ENCODE assay signal across 14 mouse cellular contexts in genomic region chr8:84653092-84653631, GRCm38 (mm10). TPM values are rescaled to one million over a fixed set of nuclear protein-coding genes. Genes with fewer than 3 reads are reported as not detected.
DNase-seq lines count a peak whose midpoint lies in the region; ATAC-seq lines count a peak whose summit lies in the region.
"Had no signal": no experiment of that assay in that cellular context is flagged by ENCODE, and none has a peak within 500 bp of the region (broad histone marks: within the 10 kb centered on the region; RNA-seq: fewer than 3 reads in every experiment).

No protein-coding gene starts in this region.

- no peak for DNase-seq in forebrain, embryonic 14.5 days (ENCODE audit: low spot score)
- no peak for DNase-seq in hindbrain, embryonic 10.5 days (ENCODE audit: low spot score)
- no peak for DNase-seq in lung, postnatal 25 days (ENCODE audit: low spot score)
- DNase-seq in right cerebral cortex, postnatal 4 days = no peak
- DNase-seq: adrenal gland, postnatal 10 days; cerebellum, adult 8-10 months; lung, postnatal 10 days had no signal

- ATAC-seq in forebrain, embryonic 15.5 days (replicated peaks) = no peak
- no peak for ATAC-seq in forebrain, embryonic 14.5 days
- no peak for ATAC-seq in hindbrain, embryonic 13.5 days (ENCODE audit: low FRiP score)
- ATAC-seq in lung, embryonic 16.5 days (ENCODE audit: low read depth) = no peak
- no peak for ATAC-seq in liver, embryonic 16.5 days (ENCODE audit: low read depth)

- WGBS in forebrain, embryonic 15.5 days = 66% methylated on average over 9 of the region's 9 CpGs
- 73% methylated on average over 9 of the region's 9 CpGs for WGBS in forebrain, embryonic 14.5 days
- WGBS in hindbrain, embryonic 10.5 days = 66% methylated on average over 9 of the region's 9 CpGs
- 56% methylated on average over 9 of the region's 9 CpGs for WGBS in hindbrain, embryonic 13.5 days
- WGBS in lung, embryonic 16.5 days = 51% methylated on average over 9 of the region's 9 CpGs
- WGBS in liver, embryonic 16.5 days (ENCODE audit: insufficient replicate concordance) = 52% methylated on average over 9 of the region's 9 CpGs

- H3K27me3 ChIP-seq in forebrain, embryonic 15.5 days = no peaks in the 10 kb centered on the region
- no peaks in the 10 kb centered on the region for H3K27me3 ChIP-seq in forebrain, embryonic 14.5 days (replicated peaks; ENCODE audit: control insufficient read depth, insufficient read depth, low read length)
- H3K27me3 ChIP-seq in hindbrain, embryonic 10.5 days (ENCODE audit: insufficient read depth, poor library complexity, severe bottlenecking) = no peaks in the 10 kb centered on the region
- peaks cover 3% of the 10 kb centered on the region; the same call in 1 of the 2 replicates for H3K27me3 ChIP-seq in hindbrain, embryonic 13.5 days
- no peaks in the 10 kb centered on the region for H3K27me3 ChIP-seq in lung, embryonic 16.5 days (ENCODE audit: control insufficient read depth, insufficient read depth, low read depth, low read length)
- H3K27me3 ChIP-seq in liver, embryonic 16.5 days (ENCODE audit: control insufficient read depth, insufficient read depth, low read depth, low read length) = peaks cover 4% of the 10 kb centered on the region

- H3K36me3 ChIP-seq in forebrain, embryonic 15.5 days = no peaks in the 10 kb centered on the region
- H3K36me3 ChIP-seq in forebrain, embryonic 14.5 days (ENCODE audit: control insufficient read depth, insufficient read depth, low read length) = no peaks in the 10 kb centered on the region
- H3K36me3 ChIP-seq in hindbrain, embryonic 10.5 days = no peaks in the 10 kb centered on the region
- no peaks in the 10 kb centered on the region for H3K36me3 ChIP-seq in hindbrain, embryonic 13.5 days
- H3K36me3 ChIP-seq in lung, embryonic 16.5 days (ENCODE audit: control insufficient read depth, insufficient read depth, low read length) = no peaks in the 10 kb centered on the region
- no peaks in the 10 kb centered on the region for H3K36me3 ChIP-seq in liver, embryonic 16.5 days (ENCODE audit: control insufficient read depth, insufficient read depth)
- H3K36me3 ChIP-seq: G1E; midbrain, embryonic 10.5 days had no signal

- H3K4me2 ChIP-seq in forebrain, embryonic 15.5 days (replicated peaks) = no peak overlapping the region
- H3K4me2 ChIP-seq in forebrain, embryonic 14.5 days (ENCODE audit: low read length) = no peak overlapping the region
- no peak overlapping the region for H3K4me2 ChIP-seq in hindbrain, embryonic 13.5 days
- H3K4me2 ChIP-seq in lung, embryonic 16.5 days (ENCODE audit: low read depth, low read length) = no peak overlapping the region
- H3K4me2 ChIP-seq in liver, embryonic 16.5 days (ENCODE audit: low read depth, low read length) = peak overlapping the region; percentile 6; the same call in 1 of the 2 replicates

- H3K4me1 ChIP-seq in forebrain, embryonic 15.5 days = peaks cover 21% of the 10 kb centered on the region
- peaks cover 20% of the 10 kb centered on the region for H3K4me1 ChIP-seq in forebrain, embryonic 14.5 days (ENCODE audit: control insufficient read depth, insufficient read depth, low read length)
- H3K4me1 ChIP-seq in hindbrain, embryonic 10.5 days (replicated peaks) = peaks cover 62% of the 10 kb centered on the region
- H3K4me1 ChIP-seq in hindbrain, embryonic 13.5 days (replicated peaks) = peaks cover 36% of the 10 kb centered on the region
- peaks cover 31% of the 10 kb centered on the region for H3K4me1 ChIP-seq in lung, embryonic 16.5 days (replicated peaks; ENCODE audit: control insufficient read depth, insufficient read depth, low read length)
- peaks cover 32% of the 10 kb centered on the region for H3K4me1 ChIP-seq in liver, embryonic 16.5 days (ENCODE audit: control insufficient read depth, low read depth, low read length)

- H3K27ac ChIP-seq in forebrain, embryonic 15.5 days (replicated peaks) = 0 out of 2 replicates have a peak overlapping the region, but pooled peaks have one; percentile 19
- no peak overlapping the region for H3K27ac ChIP-seq in forebrain, embryonic 14.5 days (ENCODE audit: low read depth, low read length)
- H3K27ac ChIP-seq in hindbrain, embryonic 10.5 days = peak overlapping the region; percentile 69
- no peak overlapping the region for H3K27ac ChIP-seq in hindbrain, embryonic 13.5 days
- H3K27ac ChIP-seq in lung, embryonic 16.5 days (ENCODE audit: low read length) = peak overlapping the region; percentile 4; the same call in 1 of the 2 replicates
- H3K27ac ChIP-seq in liver, embryonic 16.5 days (ENCODE audit: low read length) = no peak overlapping the region
- H3K27ac ChIP-seq: left cerebral cortex, adult 2 months; midbrain, embryonic 10.5 days had no signal

- no peaks in the 10 kb centered on the region for H3K9me3 ChIP-seq in forebrain, embryonic 15.5 days
- H3K9me3 ChIP-seq in forebrain, embryonic 14.5 days (replicated peaks; ENCODE audit: control insufficient read depth, low read length) = no peaks in the 10 kb centered on the region
- no peaks in the 10 kb centered on the region for H3K9me3 ChIP-seq in hindbrain, embryonic 10.5 days
- no peaks in the 10 kb centered on the region for H3K9me3 ChIP-seq in hindbrain, embryonic 13.5 days
- H3K9me3 ChIP-seq in lung, embryonic 16.5 days (ENCODE audit: control insufficient read depth, low read length) = no peaks in the 10 kb centered on the region
- H3K9me3 ChIP-seq in liver, embryonic 16.5 days (replicated peaks; ENCODE audit: control insufficient read depth, low read length) = no peaks in the 10 kb centered on the region
- H3K9me3 ChIP-seq: G1E; midbrain, embryonic 10.5 days had no signal

- no peak overlapping the region for H3K9ac ChIP-seq in forebrain, embryonic 15.5 days (replicated peaks)
- H3K9ac ChIP-seq in forebrain, embryonic 14.5 days (ENCODE audit: low read length) = no peak overlapping the region
- H3K9ac ChIP-seq in hindbrain, embryonic 13.5 days = no peak overlapping the region
- no peak overlapping the region for H3K9ac ChIP-seq in lung, embryonic 16.5 days (ENCODE audit: low read length)
- no peak overlapping the region for H3K9ac ChIP-seq in liver, embryonic 16.5 days (ENCODE audit: low read depth, low read length)

- H3K4me3 ChIP-seq in forebrain, embryonic 15.5 days = no peak overlapping the region
- H3K4me3 ChIP-seq in forebrain, embryonic 14.5 days (ENCODE audit: low read depth, low read length) = no peak overlapping the region
- H3K4me3 ChIP-seq in hindbrain, embryonic 10.5 days = no peak overlapping the region
- H3K4me3 ChIP-seq in hindbrain, embryonic 13.5 days = no peak overlapping the region
- H3K4me3 ChIP-seq in lung, embryonic 16.5 days (ENCODE audit: low read length) = no peak overlapping the region
- no peak overlapping the region for H3K4me3 ChIP-seq in liver, embryonic 16.5 days (ENCODE audit: low read depth, low read length)
- H3K4me3 ChIP-seq: left cerebral cortex, adult 2 months; midbrain, embryonic 10.5 days had no signal

RNA-seq across cellular contexts. Expression of gene Ier2, which starts 9.5 kb away (rescaled TPM):
- 26.0 and 33.4 TPM in 2 replicates for polyA plus RNA-seq in forebrain, embryonic 15.5 days (2015; fragmentation: Nextera tagmentation; extraction: Ambion mirVana)
- 26.5 and 29.3 TPM in 2 replicates for polyA plus RNA-seq in forebrain, embryonic 14.5 days (2014; fragmentation: Nextera tagmentation; extraction: Ambion mirVana)
- 89.9 and 94.7 TPM in 2 replicates for polyA plus RNA-seq in hindbrain, embryonic 10.5 days (2016; fragmentation: Nextera tagmentation; extraction: Ambion mirVana)
- polyA plus RNA-seq in hindbrain, embryonic 13.5 days (2015; fragmentation: Nextera tagmentation; extraction: Ambion mirVana) = 26.1 and 32.2 TPM in 2 replicates
- 83.2 and 87.4 TPM in 2 replicates for polyA plus RNA-seq in lung, embryonic 16.5 days (2015; fragmentation: Nextera tagmentation; extraction: Ambion mirVana)
- 17.3 and 20.3 TPM in 2 replicates for polyA plus RNA-seq in liver, embryonic 16.5 days (2015; fragmentation: Nextera tagmentation; extraction: Ambion mirVana)

RNA-seq across cellular contexts. Expression of gene Trmt1, which starts 32.9 kb away (rescaled TPM):
- 62.4 and 64.0 TPM in 2 replicates for polyA plus RNA-seq in forebrain, embryonic 15.5 days (2015; fragmentation: Nextera tagmentation; extraction: Ambion mirVana)
- 47.8 and 52.3 TPM in 2 replicates for polyA plus RNA-seq in forebrain, embryonic 14.5 days (2014; fragmentation: Nextera tagmentation; extraction: Ambion mirVana)
- polyA plus RNA-seq in hindbrain, embryonic 10.5 days (2016; fragmentation: Nextera tagmentation; extraction: Ambion mirVana) = 57.8 and 65.9 TPM in 2 replicates
- 51.9 and 60.3 TPM in 2 replicates for polyA plus RNA-seq in hindbrain, embryonic 13.5 days (2015; fragmentation: Nextera tagmentation; extraction: Ambion mirVana)
- polyA plus RNA-seq in lung, embryonic 16.5 days (2015; fragmentation: Nextera tagmentation; extraction: Ambion mirVana) = 54.7 and 58.8 TPM in 2 replicates
- 27.3 and 27.7 TPM in 2 replicates for polyA plus RNA-seq in liver, embryonic 16.5 days (2015; fragmentation: Nextera tagmentation; extraction: Ambion mirVana)

RNA-seq across cellular contexts. Expression of gene Nacc1, which starts 34.5 kb away (rescaled TPM):
- polyA plus RNA-seq in forebrain, embryonic 15.5 days (2015; fragmentation: Nextera tagmentation; extraction: Ambion mirVana) = 15.5 and 16.4 TPM in 2 replicates
- polyA plus RNA-seq in forebrain, embryonic 14.5 days (2014; fragmentation: Nextera tagmentation; extraction: Ambion mirVana) = 17.0 and 17.6 TPM in 2 replicates
- 25.2 and 28.9 TPM in 2 replicates for polyA plus RNA-seq in hindbrain, embryonic 10.5 days (2016; fragmentation: Nextera tagmentation; extraction: Ambion mirVana)
- polyA plus RNA-seq in hindbrain, embryonic 13.5 days (2015; fragmentation: Nextera tagmentation; extraction: Ambion mirVana) = 13.7 and 14.4 TPM in 2 replicates
- polyA plus RNA-seq in lung, embryonic 16.5 days (2015; fragmentation: Nextera tagmentation; extraction: Ambion mirVana) = 16.9 and 19.5 TPM in 2 replicates
- polyA plus RNA-seq in liver, embryonic 16.5 days (2015; fragmentation: Nextera tagmentation; extraction: Ambion mirVana) = 5.4 and 6.3 TPM in 2 replicates

RNA-seq across cellular contexts. Expression of gene Lyl1, which starts 48.1 kb away (rescaled TPM):
- polyA plus RNA-seq in forebrain, embryonic 15.5 days (2015; fragmentation: Nextera tagmentation; extraction: Ambion mirVana) = 2.1 and 2.5 TPM in 2 replicates
- polyA plus RNA-seq in forebrain, embryonic 14.5 days (2014; fragmentation: Nextera tagmentation; extraction: Ambion mirVana) = 2.9 and 3.8 TPM in 2 replicates
- polyA plus RNA-seq in hindbrain, embryonic 10.5 days (2016; fragmentation: Nextera tagmentation; extraction: Ambion mirVana) = 5.6 and 6.5 TPM in 2 replicates
- polyA plus RNA-seq in hindbrain, embryonic 13.5 days (2015; fragmentation: Nextera tagmentation; extraction: Ambion mirVana) = 3.9 and 4.2 TPM in 2 replicates
- 11.4 and 12.5 TPM in 2 replicates for polyA plus RNA-seq in lung, embryonic 16.5 days (2015; fragmentation: Nextera tagmentation; extraction: Ambion mirVana)
- polyA plus RNA-seq in liver, embryonic 16.5 days (2015; fragmentation: Nextera tagmentation; extraction: Ambion mirVana) = 43.7 and 45.6 TPM in 2 replicates

Comparison
In these comparisons a context has a peak if more than half of its experiments do, and no peak if none do; other contexts are left out.
1. H3K27ac ChIP-seq: peak in forebrain, embryonic 15.5 days (single experiment), hindbrain, embryonic 10.5 days (single experiment) and lung, embryonic 16.5 days (single experiment); none in forebrain, embryonic 14.5 days (single experiment), hindbrain, embryonic 13.5 days (single experiment) and liver, embryonic 16.5 days (single experiment).